Mouse (Mus musculus): ENCODE data around the gene Grk2.

DNA sequence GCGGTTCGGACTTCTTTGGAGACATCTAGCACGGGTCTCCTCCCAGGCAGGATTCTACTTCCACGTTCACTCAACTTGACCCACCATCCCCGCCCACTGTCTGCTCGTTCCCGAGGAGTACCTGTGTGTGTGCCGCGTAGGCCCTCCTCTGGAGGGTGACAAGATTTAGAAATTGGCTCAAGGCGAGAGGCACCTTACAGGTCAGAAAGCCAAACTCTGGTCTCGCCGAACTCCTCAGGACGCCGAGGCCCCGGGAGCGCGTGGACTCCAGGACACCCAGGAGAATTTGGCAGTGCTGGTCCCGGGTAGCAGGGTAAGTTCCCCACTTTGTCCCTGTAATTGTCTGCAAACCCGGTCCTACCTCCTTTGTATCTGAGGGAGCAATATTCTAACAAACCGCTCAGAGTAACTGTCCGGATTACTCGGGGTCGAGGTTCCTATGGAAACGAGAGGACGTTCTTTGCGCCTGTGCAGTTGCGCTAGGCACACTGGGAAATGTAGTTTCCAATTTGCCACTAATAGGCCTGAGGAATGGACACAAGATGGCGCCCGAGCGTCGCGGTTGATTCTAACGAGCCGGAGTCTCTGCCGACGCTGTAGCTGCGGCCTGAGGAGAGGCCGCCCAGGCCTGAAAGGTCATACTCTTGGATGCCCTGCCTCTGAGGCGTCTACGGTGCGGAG lies 48.7 kb downstream of the Grk2 start:
- TF ChIP-seq EP300 (IDR thresholded peaks at IDR 0.05): no peak
- peak; percentile 96 for TF ChIP-seq CTCF (IDR thresholded peaks at IDR 0.05)
